Mouse (Mus musculus): Measurements from ENCODE around the gene Trpm7. TPM values are rescaled to one million over a fixed set of nuclear protein-coding genes. Genes with fewer than 3 reads are reported as not detected.

Trpm7 gene
- polyA plus RNA-seq, 2 experiments from 2014 or later = 50.9 to 58.6 TPM

Other genes with a start within 250 kb of the Trpm7 start
- gene Gabpb1, start 199.9 kb downstream of the Trpm7 start, polyA plus RNA-seq (2017; shearing (Covaris generic)) = 10 to 100 TPM; 55.8 to 63.8 TPM
- gene Usp8, start 168.9 kb downstream of the Trpm7 start, polyA plus RNA-seq (2017; shearing (Covaris generic)) = 10 to 100 TPM; 38.8 to 52.2 TPM
- gene Usp50, start 92.8 kb downstream of the Trpm7 start, polyA plus RNA-seq (2017; shearing (Covaris generic)) = 1 to 10 TPM; 5.0 to 8.9 TPM
- 10 to 100 TPM; 65.7 to 69.5 TPM for gene Sppl2a, start 57.0 kb upstream of the Trpm7 start, polyA plus RNA-seq (2017; shearing (Covaris generic))
- 10 to 100 TPM; 11.6 to 16.3 TPM for gene Ap4e1, start 132.5 kb upstream of the Trpm7 start, polyA plus RNA-seq (2017; shearing (Covaris generic))
- gene Blvra, start 194.4 kb upstream of the Trpm7 start, polyA plus RNA-seq (2017; shearing (Covaris generic)) = 100 to 1,000 TPM; 105 to 107 TPM